Mouse (Mus musculus) mammary gland, adult 2 months (tissue): ENCODE data around the gene Olfr1076. TPM values are rescaled to one million over a fixed set of nuclear protein-coding genes. Genes with fewer than 3 reads are reported as not detected.

Experiments
- polyA plus RNA-seq: library from polyadenylated mRNA; depleted of rRNA; stranded (reverse); fragments of >200 nt; gene quantifications from 2 replicates; pipeline ENCODE4 v1.2.3, GENCODE M21; 2012; ENCODE audit warnings: low replicate concordance; rRNA removed

The Olfr1076 gene
- polyA plus RNA-seq = not detected in 2 replicates

DNA sequence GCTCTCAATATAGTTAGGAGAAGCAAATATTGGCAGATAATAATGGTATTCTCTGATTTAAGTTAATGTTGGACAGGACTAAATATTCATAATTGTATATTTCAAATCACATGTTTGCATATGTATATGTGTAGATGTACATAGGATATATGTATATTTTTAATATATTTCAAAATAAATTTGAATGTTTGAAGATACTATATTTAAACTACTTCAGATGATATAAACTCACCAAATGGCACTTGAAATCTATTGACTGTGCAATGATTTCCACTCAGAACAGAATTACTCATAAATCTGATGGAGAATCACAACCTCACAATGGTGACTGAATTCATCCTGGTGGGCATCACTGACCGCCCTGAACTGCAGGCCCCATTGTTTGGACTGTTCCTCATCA, at the start of gene Olfr1076:
Olfr1076 (plus strand) TSS at position 301 of the 400 bp plus-strand sequence.

GRCm38 (mm10) chr2:86487286-86487685, 21.0 kb upstream of the Olfr1076 start, which contains the start of gene Olfr228:
TSS of gene Olfr228 (minus strand) at chr2:86487386.

GRCm38 (mm10) chr2:86542380-86542779, 34.1 kb downstream of the Olfr1076 start, which contains the start of gene Olfr1079:
TSS of gene Olfr1079 (minus strand) at chr2:86542480.

GRCm38 (mm10) chr2:86558135-86558534, 49.9 kb downstream of the Olfr1076 start, which contains the start of gene Olfr1080:
TSS of gene Olfr1080 (minus strand) at chr2:86558235.

Other genes with a start within 250 kb of the Olfr1076 start
- not detected in 2 replicates for gene Olfr1051, start 229.4 kb upstream of the Olfr1076 start, polyA plus RNA-seq
- not detected in 2 replicates for gene Olfr1052, start 216.0 kb upstream of the Olfr1076 start, polyA plus RNA-seq
- gene Olfr1053, start 193.2 kb upstream of the Olfr1076 start, polyA plus RNA-seq = not detected in 2 replicates
- gene Olfr1054, start 173.0 kb upstream of the Olfr1076 start, polyA plus RNA-seq = not detected in 2 replicates
- not detected in 2 replicates for gene Olfr1055, start 158.2 kb upstream of the Olfr1076 start, polyA plus RNA-seq
- gene Olfr1056, start 146.0 kb upstream of the Olfr1076 start, polyA plus RNA-seq = not detected in 2 replicates
- not detected in 2 replicates for gene Olfr1057, start 130.1 kb upstream of the Olfr1076 start, polyA plus RNA-seq
- gene Olfr1058, start 119.9 kb upstream of the Olfr1076 start, polyA plus RNA-seq = not detected in 2 replicates
- gene Olfr1061, start 94.4 kb upstream of the Olfr1076 start, polyA plus RNA-seq = not detected in 2 replicates
- gene Olfr1062, start 81.7 kb upstream of the Olfr1076 start, polyA plus RNA-seq = not detected in 2 replicates
- gene Olfr1065, start 57.9 kb upstream of the Olfr1076 start, polyA plus RNA-seq = not detected in 2 replicates
- not detected in 2 replicates for gene Olfr1066, start 52.2 kb upstream of the Olfr1076 start, polyA plus RNA-seq
- gene Olfr228, start 21.1 kb upstream of the Olfr1076 start, polyA plus RNA-seq = not detected in 2 replicates
- not detected in 2 replicates for gene Olfr1079, start 34.0 kb downstream of the Olfr1076 start, polyA plus RNA-seq
- gene Olfr1080, start 49.8 kb downstream of the Olfr1076 start, polyA plus RNA-seq = not detected in 2 replicates
- not detected in 2 replicates for gene Olfr1082, start 90.5 kb downstream of the Olfr1076 start, polyA plus RNA-seq
- gene Olfr1084, start 131.3 kb downstream of the Olfr1076 start, polyA plus RNA-seq = not detected in 2 replicates
- gene Olfr1085, start 153.6 kb downstream of the Olfr1076 start, polyA plus RNA-seq = not detected in 2 replicates
- not detected in 2 replicates for gene Olfr1086, start 171.6 kb downstream of the Olfr1076 start, polyA plus RNA-seq
- not detected in 2 replicates for gene Olfr1087, start 189.9 kb downstream of the Olfr1076 start, polyA plus RNA-seq
- gene Olfr1089, start 225.2 kb downstream of the Olfr1076 start, polyA plus RNA-seq = not detected in 2 replicates